Mouse (Mus musculus) cerebellum, adult 8-10 months (tissue): ENCODE results near the gene Ran.

Source experiments
- DNase-seq: peaks from one replicate; pipeline ENCODE4 v3.0.0; 2022

Ran gene

GRCm38 (mm10) chr5:129066541-129067230 is 46.8 kb downstream of the Ran start:
- no peak for DNase-seq

- DNase-seq, result no peak
Measured at GRCm38 (mm10) chr5:129067231-129067834, 47.5 kb downstream of the Ran start.

- DNase-seq, result peak; percentile 25
Measured at GRCm38 (mm10) chr5:129071761-129072280, 52.0 kb downstream of the Ran start.

- DNase-seq, result no peak
Measured at GRCm38 (mm10) chr5:129073404-129073803, 53.5 kb downstream of the Ran start.
